Mouse (Mus musculus): ENCODE results near the gene Cnpy3.

Gene Cnpy3

DNA sequence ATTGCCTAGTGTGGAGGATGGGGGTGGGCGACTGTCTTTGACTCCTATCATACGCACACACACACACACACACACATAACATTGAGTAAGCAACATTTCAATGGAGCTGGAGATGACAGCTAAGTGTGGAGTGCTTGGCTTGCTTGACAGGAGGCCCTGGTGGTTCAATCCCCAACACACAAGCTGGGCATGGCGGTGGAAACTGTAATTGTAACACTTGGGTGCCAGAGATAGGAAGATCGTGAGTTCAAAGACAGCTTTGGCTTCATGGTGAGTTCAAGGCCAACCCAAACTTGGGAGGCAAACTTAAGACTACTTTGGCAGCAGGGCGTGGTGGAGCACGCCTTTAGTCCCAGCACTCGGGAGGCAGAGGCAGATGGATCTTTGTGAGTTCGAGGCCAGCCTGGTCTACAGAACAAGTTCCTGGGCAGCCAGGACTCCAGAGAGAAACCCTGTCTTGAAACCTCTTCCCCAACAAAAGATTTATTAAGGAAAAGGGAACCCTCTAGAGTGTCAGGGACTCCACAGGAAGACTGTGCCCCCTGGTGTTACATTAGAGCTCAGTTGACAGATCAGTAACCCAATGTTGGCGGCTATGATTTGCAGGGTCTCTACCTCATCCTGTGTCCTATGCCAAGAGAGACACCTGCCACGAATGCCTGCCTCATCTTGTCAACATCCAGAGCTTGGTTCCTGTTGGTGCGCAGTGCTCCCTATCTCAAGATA, 37.1 kb downstream of the Cnpy3 start:
- no peak for DNase-seq (ENCODE audit: low read depth, low spot score)

DNA sequence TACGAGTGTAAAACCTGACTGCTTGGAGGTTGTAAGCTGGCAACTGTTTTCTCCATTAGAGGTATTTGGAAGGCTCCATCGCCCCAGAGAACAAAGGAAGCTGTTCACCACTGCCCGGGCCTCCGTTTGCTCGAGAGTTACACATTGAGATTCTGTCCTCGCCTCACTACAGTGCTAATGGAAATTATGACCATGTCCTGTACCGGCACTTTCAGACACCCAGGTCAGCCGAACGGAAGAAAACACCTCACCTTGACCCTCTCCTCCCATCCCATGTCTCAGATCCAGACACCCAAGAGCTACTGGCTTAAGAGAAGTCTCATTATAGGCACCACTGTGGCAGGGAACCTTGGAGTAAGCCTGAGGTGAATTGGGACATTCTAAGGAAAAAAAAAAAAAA, 38.2 kb downstream of the Cnpy3 start:
- no peak for DNase-seq (ENCODE audit: low read depth, low spot score)

DNA sequence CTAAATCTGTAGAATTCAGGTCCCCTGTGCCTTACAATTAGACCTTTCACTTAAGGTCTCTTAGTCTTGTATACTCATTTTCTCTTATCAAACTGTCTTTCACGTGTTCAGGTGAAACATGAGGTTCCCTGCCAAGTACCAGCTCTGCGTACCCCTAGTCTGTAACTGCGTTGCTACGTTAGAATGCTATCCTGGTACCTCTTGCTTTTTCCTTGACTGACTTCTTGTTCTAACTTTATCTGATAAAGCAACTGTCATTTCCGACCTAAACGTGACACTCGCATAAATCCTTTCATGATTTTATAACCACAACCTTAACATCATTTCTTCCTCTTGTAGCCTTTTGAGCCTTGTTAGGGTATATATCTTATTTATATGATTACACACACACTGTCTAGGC, 39.6 kb downstream of the Cnpy3 start:
- no peak for DNase-seq (ENCODE audit: low read depth, low spot score)

DNA sequence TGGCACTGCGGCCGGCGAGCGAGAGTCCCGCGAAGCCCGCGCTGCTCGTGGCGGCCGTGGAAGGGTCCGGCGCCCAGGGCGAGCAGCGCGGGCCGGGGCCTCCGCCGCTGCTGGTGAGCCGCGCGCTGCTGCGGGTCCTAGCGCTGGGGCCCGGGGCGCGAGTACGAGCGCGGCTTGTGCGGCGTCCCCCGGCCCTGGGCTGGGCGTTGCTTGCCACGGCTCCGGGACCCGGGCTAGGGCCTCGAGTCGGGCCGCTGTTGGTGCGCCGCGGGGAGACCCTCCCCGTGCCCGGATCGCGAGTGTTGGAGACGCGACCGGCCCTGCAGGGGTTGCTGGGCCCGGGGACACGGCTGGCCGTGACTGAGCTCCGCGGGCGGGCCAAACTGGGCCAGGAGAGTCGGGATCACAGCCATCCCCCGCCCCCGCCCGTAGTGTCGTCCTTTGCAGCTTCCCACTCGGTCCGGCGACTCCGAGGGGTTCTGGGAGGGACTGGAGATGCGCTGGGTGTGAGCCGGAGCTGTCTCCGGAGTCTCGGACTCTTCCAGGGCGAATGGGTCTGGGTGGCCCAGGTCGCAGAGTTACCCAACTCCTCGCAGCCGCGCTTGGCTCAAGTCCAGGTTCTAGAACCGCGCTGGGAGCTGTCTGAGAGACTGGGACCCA, 40.3 kb downstream of the Cnpy3 start:
- no peak for DNase-seq (ENCODE audit: low read depth, low spot score)

DNA sequence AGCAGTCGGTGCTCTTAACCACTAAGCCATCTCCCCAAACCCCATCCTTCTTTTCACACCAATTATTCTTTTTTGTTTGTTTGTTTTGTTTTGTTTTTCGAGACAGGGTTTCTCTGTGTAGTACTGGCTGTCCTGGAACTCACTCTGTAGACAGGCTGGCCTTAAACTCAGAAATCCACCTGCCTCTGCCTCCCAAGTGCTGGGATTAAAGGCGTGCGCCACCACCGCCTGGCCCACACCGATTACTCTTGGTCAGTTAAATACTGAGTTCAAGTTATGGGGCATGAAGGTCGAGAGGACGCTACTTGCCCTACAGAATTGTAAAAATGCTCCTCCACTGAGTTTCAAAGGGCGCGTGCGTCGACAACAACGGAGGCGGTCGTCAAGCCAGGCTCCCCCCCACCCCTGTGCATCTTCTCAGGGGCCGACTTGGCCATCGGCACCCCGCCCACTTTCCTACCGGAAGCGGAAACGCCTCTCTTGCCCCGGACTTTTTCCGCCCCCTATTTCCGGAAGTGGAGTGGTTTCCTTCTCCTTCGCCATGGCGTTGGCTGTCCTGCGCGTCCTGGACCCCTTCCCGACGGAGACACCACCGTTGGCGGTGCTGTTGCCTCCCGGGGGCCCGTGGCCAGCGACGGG, 40.9 kb downstream of the Cnpy3 start, which contains the start of gene Pex6:
TSS of gene Pex6 (plus strand) at position 505 of the 639 bp plus-strand sequence.
- peak; percentile 86 for DNase-seq (ENCODE audit: low read depth, low spot score)

DNA sequence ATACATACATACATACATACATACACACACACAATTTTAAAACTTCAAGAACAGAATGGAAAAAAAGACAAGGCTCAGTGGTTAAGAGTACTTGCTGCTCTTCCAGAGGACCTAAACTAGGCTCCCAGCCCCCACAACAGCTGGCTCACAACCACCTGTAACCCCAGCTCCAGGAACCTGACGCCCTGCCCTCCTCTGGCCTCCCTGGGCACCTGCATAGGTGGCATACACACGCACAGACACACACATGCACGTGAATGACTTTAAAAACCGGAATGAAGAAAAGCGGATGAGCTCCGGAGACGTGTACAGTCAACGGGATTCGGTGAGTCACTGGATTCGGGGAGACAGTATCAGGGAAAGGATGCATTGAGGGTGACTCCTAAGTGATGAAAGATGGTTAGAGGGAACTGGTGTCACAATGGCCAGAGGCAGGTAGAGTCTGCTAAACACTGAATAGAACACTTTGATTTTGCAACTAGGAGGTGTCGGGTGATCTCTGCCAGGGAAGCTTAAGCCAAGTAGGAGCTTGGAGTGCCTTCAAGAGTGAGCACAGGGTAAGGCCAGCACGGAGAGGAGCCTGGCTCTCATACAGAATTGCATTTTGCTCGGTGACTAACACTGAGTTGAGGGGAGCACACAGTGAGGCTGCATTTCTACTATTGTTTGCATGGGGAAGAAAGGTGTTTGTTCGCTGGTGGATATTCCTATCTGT, 45.5 kb downstream of the Cnpy3 start:
- DNase-seq (ENCODE audit: low read depth, low spot score) = no peak

DNA sequence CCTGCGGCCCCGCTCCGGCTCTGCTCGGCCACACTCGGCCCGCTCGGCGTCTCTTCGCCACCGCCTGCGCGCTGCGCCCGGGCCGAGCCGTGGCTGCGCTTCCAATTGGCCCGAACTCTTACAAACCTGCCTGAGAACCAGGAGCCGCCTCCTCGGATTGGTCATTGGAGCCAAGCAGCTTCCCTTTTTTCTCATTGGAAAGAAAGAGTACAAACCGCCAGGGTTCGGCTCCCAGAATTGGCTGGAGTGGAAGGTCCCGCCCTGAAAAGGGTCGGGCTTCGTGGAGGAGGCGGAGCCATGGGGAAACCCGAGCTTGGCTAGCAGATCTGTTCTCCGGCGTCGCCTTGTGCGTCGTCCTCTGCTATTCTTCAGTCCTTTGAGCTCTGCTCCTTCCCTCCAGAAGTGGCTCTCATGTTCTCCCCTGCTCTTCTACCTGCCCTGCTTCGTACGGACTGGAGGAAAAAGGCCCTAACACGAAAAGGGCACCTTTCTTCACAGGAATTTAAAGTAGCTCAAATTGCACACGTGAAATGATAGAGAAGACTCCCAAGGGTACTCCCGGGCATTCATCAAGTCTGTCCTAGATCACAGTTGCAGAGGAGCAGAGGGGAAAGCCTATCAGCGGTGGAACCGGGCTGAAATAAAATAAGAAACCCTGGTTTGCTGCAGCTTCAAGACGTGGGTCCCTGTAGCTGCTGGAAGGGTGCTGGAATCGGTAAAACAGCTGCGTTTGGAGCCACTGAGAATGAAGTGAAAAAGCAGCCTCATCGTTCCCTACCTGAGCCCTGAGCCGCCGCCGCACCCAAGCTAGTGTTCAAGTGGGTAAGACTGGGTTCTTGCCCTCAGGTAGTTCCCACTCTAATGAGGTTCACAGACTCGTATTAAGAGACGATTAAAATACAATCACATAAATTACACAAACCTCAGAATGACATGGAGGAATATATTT, 46.9 kb downstream of the Cnpy3 start, which contains the start of gene Ppp2r5d:
TSS of gene Ppp2r5d (minus strand) at position 225 of the 949 bp plus-strand sequence.
- peak; percentile 96 for DNase-seq (ENCODE audit: low read depth, low spot score)

DNA sequence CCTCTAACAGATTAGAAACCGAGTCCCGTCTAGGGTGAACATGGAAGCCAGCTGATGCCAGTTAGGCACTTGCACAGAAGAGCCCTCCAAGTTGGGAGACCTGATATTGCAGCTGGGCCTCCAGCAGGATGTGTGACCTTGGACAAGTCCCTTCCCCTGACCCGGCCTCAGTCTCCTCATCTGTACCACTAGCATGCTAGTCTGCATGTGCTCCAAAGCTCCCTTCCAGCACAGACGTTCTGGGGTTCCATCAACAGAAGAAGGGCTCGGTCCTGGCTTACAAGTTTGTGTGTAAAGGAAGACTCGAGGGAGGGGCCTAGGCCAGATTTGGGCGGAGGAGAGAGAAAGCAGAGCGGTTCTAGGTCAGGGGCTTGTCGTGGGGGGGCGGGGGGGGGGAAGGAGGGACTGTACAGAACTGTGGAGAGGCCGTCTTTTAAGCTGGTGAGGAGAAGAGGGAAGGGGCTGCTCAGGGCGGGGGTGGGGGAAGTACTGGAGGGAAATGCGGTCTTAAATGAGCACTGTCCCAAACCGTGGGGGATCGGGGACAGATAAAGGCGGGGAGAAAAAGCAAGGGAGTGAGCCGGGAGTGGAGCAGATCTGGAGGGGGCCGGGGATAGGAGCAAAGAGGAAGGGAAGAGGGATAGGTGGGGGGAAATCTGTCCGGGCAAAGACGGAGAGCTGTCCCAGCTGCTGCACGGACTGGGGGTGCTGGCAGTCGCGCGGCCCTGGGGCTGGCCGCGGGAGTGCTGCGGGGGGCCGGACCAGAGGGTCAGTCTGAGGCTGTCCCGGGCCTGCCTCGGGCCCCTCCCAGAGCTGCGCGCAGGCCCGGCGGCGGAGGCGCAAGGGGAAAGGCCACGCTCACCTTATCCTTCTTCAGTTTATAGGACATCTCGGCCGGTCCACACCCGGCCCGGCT, 47.8 kb downstream of the Cnpy3 start:
- no peak for DNase-seq (ENCODE audit: low read depth, low spot score)

DNA sequence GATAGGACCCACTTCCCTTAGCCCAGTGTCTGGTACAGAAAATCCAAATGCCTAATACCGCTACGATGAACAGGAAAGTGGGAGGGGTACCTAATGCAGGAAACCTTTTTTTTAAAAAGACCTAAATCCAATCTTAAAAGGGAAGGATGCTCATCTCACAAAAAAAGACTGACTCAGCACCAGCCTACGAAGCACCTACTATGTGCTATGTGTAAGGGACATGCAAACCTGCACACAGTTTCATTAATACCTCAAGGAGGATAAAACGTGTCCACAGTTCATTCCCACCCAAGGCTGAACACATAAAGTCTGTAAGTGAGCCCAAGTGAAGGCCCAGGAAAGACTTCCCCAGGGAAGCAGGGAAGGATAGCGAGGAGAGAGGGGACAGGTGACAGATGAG, 49.5 kb downstream of the Cnpy3 start:
- DNase-seq (ENCODE audit: low read depth, low spot score) = no peak

DNA sequence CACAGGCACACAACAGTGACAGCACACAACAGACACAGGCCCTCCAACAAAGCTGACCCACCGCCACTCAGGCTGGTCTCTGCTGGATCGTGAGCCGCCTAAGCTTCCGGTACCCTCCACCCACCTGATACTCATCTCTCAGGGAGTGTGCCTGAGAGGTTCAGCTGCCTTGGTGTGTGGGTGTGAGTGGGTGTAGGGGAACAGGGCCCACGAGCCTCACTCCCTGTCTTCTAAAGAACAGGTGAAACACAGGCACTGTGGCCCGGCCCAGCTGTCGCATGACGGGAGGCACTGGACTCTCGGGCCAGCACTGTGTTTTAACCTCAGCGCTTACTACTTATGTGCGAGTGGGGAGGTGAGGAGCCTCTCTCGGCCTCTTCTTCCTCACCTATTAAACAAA, 49.9 kb downstream of the Cnpy3 start:
- no peak for DNase-seq (ENCODE audit: low read depth, low spot score)

DNA sequence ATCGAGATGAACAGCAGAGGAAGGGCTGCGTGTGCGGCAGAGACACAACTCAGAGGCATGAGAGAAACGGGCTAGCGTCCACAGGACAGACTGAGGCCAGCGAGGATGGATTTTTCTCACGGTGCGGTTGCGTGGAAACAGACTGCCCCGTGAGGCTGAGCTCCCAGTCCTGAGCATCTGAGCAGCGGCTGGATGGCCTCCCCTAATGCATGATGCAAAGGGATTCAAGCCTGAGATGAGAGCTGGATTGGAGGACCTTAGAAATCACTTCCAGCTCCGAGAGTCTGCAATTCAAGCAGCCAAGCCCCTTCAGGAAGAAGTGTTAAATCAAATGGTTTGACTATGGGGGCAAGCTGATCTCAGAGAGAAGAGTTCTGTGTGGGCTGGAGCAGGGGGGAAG, 50.5 kb downstream of the Cnpy3 start:
- DNase-seq (ENCODE audit: low read depth, low spot score) = no peak

DNA sequence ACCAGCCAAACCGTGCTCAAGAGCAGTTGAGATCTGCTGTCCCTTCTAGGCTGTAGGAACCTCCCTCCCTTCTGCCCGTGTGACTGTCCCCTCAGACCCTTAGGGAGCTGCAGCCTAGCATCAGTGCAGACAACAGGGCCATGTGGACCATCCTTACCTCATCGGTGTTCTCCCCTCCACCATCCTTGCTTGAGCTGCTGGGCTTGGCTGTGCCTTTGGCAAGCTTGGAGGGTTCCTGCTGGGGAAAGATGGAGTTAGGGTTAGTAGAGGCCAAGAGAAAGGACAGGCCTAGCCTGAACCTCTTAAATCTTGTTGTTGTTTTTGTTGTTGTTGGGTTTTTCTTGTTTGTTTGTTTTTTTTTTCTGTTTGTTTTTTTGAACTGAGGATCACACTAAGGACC, 52.1 kb downstream of the Cnpy3 start:
- no peak for DNase-seq (ENCODE audit: low read depth, low spot score)

DNA sequence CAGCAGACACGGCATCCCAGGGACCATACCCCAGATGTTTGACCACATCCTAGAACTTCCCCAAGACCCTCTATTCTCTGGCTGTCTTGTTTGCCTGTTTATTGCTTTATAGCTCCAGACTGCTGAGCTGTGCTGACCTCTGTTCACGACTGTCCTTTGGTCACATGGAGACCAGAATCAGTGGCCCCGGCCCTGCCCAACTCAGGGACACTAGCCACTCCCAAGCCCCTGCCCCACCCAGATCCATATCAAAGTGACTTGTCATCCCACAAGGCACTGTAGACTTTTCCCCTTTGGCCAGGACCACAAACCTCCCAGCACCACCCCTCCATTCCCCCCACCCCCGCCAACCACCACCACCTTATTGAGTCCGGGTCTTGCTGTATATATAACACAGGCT, 52.8 kb downstream of the Cnpy3 start:
- no peak for DNase-seq (ENCODE audit: low read depth, low spot score)

DNA sequence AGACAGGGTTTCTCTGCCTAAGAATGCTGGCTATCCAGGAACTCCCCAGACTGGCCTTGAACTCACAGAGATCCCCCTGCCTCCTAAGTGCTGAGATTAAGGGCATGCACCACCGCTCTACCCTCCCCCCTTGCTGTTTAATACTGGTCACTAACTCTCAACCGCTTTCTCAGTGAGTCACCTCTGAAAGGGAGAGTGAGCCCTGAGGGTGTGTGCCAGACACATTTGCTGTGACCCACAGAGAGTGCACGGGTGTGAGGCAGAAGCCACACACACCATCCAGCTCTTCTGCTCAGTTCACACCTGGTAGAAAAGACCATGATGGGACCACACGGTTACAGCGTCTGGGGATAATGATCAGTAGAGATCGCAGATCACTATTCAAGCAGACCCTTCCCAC, 53.5 kb downstream of the Cnpy3 start:
- no peak for DNase-seq (ENCODE audit: low read depth, low spot score)

DNA sequence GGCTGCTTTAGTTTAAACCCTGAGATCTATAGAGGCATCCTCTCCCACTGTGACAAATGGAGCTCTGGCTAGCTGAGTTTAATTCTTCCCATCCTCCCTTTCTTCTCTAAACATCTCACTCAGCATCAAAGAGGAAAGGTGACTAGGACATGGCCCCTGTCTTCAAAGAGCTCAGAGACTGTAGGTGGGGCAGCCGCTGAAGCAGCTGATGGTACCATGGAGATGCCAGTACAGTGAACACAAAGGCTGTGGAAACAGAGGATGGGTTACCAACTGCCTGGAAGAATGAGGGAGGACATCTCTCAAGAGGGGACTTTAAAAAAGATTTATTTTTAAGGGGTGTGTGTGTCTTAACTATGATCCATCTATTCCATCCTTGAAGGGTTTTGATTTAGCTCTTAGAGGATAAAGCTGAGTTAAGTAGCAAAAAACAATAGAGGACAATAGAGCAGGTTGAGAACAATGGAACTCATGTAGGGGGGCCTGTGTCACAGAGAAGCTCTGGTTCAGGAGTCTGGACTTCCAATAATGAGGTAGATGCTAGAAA, 57.4 kb downstream of the Cnpy3 start:
- DNase-seq (ENCODE audit: low read depth, low spot score) = no peak

DNA sequence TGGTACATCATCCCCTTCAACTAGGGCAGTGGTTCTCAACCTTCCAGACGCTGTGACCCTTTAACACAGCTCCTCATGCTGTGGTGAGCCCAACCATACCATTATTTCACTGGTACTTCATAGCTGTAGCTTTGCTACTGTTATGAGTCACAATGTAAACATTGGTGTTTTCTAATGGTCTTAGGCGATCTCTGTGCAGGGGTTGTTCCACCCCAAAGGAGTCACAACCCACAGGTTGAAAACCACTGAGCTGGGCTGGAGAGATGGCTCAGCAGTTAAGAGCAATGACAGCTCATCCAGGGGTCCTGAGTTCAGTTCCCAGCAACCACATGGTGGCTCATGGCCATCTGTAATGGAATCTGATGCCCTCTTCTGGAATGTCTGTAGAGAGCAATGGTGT, 60.6 kb downstream of the Cnpy3 start:
- DNase-seq (ENCODE audit: low read depth, low spot score) = no peak

DNA sequence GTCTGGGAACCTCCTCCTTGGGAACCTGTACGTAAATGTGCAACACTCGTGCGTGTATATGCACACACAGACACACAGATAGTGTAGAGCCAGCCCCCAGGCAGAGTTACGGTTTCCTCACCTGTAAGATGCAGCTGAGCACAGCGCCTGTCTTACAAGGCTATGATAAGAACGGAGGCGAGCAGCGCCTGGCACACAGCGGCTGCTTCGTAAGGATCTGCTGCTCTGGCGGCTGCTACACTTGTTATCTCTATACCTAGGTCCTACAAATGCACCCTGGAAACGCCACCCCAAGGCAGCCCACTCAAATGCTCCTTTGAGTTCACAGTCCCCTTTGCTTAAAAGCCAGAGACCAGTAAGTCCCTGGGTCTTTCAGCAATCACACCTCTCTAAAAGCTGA, 61.3 kb downstream of the Cnpy3 start:
- DNase-seq (ENCODE audit: low read depth, low spot score) = no peak

DNA sequence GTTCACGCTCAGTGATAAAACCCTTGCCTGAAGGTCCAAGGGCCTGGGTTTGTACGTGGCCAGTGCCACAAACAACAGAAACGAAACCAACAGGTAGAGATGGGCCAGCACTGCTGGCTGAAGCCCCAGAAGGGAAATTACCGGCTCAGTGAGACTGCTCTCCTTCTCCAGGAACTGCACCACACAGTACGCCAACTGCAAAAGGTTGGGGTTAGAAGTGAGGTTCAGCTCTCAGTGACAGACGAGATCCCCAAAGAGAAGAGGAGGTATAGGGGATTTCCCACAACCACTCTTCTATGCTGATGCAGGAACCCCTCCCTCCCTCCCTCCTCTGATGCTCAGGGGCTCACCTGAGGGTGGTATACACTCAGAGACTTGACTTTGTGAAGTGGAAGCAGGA, 66.1 kb downstream of the Cnpy3 start:
- DNase-seq (ENCODE audit: low read depth, low spot score) = no peak

All from brain, embryonic 18.5 days (tissue).